Mouse (Mus musculus) kidney, postnatal 36 days (tissue): ENCODE measurements at regions not wholly inside any gene's neighbourhood (a gene's known extent, or its start where the extent isn't known, plus 50 kb on each side); places are given as distances from the start of the nearest gene placed in this dataset.

Experiments used
- DNase-seq, 2 experiments: peaks; one replicate each; pipeline ENCODE4 v3.0.0; 2021 to 2022; ENCODE audit warnings: mixed read lengths in 2 of 2

GRCm38 (mm10) chr19:28205691-28206090 is 194.7 kb upstream of the Rfx3 start:
- no peak for DNase-seq

- DNase-seq = no peak
Observed at GRCm38 (mm10) chr19:28203719-28204118, 192.8 kb upstream of the Rfx3 start.

- peak in 1 of 2 experiments; percentile 31 for DNase-seq
Observed at GRCm38 (mm10) chr19:28199385-28199784, 188.4 kb upstream of the Rfx3 start.

- DNase-seq = peak in 1 of 2 experiments; percentile 33
Observed at GRCm38 (mm10) chr19:28196881-28197280, 185.9 kb upstream of the Rfx3 start.

- peak in 1 of 2 experiments; percentile 18 for DNase-seq
Observed at GRCm38 (mm10) chr19:28192248-28192647, 181.3 kb upstream of the Rfx3 start.

- peak; percentile 44 to 60 for DNase-seq
Observed at GRCm38 (mm10) chr19:28191428-28192116, 180.6 kb upstream of the Rfx3 start.

- peak in 1 of 2 experiments; percentile 45 for DNase-seq
Observed at GRCm38 (mm10) chr19:28190250-28190649, 179.3 kb upstream of the Rfx3 start.

- DNase-seq = no peak
Observed at GRCm38 (mm10) chr19:28188363-28188762, 177.4 kb upstream of the Rfx3 start.

GRCm38 (mm10) chr19:28182411-28183182 is 171.6 kb upstream of the Rfx3 start:
- peak; percentile 46 to 86 for DNase-seq

- no peak for DNase-seq
Observed at GRCm38 (mm10) chr19:28181171-28181570, 170.2 kb upstream of the Rfx3 start.

- no peak for DNase-seq
Observed at GRCm38 (mm10) chr19:28178114-28178513, 167.1 kb upstream of the Rfx3 start.

GRCm38 (mm10) chr19:28176821-28177220 is 165.9 kb upstream of the Rfx3 start:
- DNase-seq = no peak

- DNase-seq = peak; percentile 31 to 58
Observed at GRCm38 (mm10) chr19:28171836-28172534, 161.0 kb upstream of the Rfx3 start.

- no peak for DNase-seq
Observed at GRCm38 (mm10) chr19:28167451-28168165, 156.6 kb upstream of the Rfx3 start.

- peak in 1 of 2 experiments; percentile 24 for DNase-seq
Observed at GRCm38 (mm10) chr19:28166626-28167025, 155.7 kb upstream of the Rfx3 start.

GRCm38 (mm10) chr19:28165901-28166361 is 155.0 kb upstream of the Rfx3 start:
- DNase-seq = peak; percentile 69 to 80

- no peak for DNase-seq
Observed at GRCm38 (mm10) chr19:28163195-28163594, 152.2 kb upstream of the Rfx3 start.

- peak in 1 of 2 experiments; percentile 48 for DNase-seq
Observed at GRCm38 (mm10) chr19:28160582-28160981, 149.6 kb upstream of the Rfx3 start.

- DNase-seq = no peak
Observed at GRCm38 (mm10) chr19:28157196-28157595, 146.2 kb upstream of the Rfx3 start.

- DNase-seq = no peak
Observed at GRCm38 (mm10) chr19:28137581-28137980, 126.6 kb upstream of the Rfx3 start.

- no peak for DNase-seq
Observed at GRCm38 (mm10) chr19:28134806-28135205, 123.8 kb upstream of the Rfx3 start.
